Mouse (Mus musculus): ENCODE data around the gene Ggps1.
"Not testable (repeated sequence)": the region's sequence is repeated elsewhere in the genome, so short reads cannot be mapped to it uniquely, and the experiment has no call there.

Ggps1 gene

GRCm38 (mm10) chr13:14035875-14036630 is 27.2 kb downstream of the Ggps1 start:
- DNase-seq = no peak

GRCm38 (mm10) chr13:14035352-14035751 is 27.9 kb downstream of the Ggps1 start:
- DNase-seq = not testable (repeated sequence)

GRCm38 (mm10) chr13:14034073-14034348 is 29.3 kb downstream of the Ggps1 start:
- DNase-seq = no peak

GRCm38 (mm10) chr13:14033309-14034072 is 29.8 kb downstream of the Ggps1 start:
- no peak for DNase-seq

DNA sequence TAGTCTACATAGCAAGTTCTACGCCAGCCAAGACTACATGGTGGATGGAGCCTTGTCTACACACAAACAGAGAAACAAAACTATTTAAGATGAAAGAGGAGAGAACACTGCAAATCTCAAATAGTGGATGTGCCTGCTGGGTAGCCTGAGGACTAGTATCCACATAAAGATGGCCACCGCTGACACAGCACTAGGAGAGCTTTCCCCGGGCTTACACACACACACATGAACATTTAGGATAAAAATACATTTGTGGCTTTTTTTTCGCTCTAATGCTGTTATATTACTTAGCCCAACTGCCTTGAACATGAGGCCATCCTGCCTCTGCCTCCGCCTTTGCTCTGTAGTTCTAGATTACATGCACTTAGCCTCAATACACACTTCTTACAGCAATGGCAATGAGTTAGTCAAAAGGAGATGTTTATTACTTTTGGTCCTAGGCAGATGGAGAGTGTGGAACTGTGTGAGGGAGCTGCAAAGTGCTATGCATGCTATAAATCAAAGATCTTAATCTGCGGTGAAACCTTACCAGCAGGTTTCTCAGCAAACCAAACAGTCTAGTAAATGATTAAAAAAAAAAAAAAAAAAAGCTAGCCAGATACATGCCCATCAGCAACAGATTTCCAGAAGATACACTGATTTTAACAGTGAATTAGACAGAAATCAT is 37.0 kb downstream of the Ggps1 start:
- DNase-seq = no peak

DNA sequence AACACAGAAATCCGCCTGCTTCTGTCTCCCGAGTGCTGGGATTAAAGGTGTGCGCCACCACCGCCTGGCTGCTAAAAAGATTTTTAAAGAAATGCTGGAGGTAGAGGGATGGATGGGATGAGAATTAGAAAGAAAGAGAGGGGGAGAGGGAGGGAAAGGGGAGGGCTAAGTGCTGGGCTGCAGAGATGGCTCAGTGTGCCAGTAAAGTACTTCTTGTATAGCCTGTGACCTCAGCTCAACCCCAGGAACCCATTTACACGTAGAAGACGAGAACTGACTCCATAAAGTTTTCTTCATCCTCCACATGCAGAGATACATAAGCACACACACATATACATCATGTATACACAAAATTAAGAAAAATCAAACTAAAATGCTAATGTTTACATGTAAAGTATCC is 37.7 kb downstream of the Ggps1 start:
- DNase-seq = no peak

DNA sequence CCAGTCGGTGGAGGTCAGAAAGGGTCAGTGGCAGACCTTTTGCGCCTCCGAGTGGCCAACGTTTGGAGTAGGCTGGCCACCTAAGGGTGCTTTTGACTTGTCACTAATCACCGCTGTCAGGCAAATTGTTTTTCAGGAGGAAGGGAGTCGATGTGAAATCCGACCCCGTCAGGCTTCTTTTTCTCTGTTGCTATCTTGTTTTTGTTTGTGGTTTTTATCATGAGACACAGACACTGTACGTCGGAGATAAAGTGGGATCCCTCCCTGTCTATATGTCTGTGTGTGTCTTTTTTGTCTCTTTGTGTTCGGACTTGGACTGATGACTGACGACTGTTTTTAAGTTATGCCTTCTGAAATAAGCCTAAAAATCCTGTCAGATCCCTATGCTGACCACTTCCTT is 41.9 kb downstream of the Ggps1 start:
- not testable (repeated sequence) for DNase-seq

DNA sequence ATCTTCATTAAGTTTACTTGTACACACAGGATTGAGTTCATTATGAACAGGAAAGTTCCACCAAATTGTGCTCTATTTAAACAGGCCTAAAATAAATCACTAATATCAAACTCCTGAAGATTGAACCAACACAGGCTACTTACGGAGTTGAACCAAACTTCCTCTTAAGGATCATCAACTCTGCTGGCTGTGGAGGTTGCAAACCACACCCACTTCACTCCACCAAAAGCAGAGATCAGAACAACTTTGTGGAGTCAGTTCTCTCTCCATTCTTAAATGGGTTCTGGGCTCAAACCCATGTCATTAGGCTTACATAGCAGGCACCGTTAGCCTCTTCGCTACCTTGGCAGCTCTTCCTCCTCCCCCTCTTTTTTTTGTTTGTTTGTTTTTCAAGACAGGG is 44.4 kb downstream of the Ggps1 start:
- no peak for DNase-seq

DNA sequence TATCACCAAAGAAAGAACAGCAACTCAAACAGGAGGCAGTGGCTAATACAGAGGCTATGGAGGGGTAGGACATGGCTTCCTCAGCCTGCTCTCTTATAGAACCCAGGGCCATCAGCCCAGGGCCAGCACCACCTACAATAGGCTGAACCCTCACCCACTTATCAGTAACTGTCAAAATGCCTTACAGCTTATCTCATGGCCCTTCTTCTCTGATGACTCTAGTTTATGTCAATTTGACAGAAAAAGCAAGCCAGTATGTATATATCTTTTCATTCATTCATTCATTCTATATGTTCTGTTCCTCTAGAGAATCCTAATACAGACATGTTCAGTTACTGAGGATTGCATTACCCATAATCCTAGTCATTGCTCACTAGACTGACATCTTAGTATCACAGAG is 45.0 kb downstream of the Ggps1 start:
- DNase-seq = no peak

DNA sequence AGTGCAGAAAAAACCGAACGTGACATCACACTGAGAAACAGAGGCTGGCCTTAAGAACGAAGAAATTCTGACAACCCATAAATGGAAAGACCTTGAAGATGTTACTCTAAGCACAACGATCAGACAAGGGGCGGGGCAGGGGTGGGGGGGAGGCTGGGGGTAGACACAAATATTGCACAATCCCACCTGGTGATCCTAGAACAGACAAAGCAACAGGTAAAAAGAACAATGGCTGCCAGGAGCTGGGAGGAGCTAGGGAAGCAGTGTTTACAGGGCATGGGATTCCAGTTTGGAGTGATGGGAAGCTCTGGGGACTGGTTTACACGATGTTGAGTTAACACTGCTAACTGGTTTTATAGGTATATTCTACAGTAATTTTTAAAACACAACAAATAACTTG is 47.7 kb downstream of the Ggps1 start:
- no peak for DNase-seq

DNA sequence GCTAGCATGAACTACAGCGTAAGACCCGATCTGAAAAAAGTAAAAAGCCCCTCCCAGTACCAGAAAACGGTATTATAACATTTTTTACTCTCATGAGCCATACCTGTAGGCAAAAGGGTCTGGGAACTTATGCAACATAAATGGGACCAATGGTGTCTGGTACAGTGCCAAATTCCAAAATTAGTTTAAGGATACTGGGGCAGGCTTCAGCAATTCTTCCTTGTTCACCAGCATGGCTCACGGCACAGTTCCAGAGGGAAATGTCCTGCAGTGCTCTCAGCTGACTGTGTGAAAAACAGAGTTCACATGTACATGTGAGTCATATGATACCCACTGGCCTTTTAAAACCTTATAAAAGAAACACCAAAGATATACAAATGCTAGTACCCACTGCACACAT is 48.7 kb downstream of the Ggps1 start:
- peak; percentile 33 to 51 for DNase-seq

- peak; percentile 24 to 49 for DNase-seq
These were observed 49.3 kb downstream of the Ggps1 start for GRCm38 (mm10) chr13:14014001-14014400.

DNA sequence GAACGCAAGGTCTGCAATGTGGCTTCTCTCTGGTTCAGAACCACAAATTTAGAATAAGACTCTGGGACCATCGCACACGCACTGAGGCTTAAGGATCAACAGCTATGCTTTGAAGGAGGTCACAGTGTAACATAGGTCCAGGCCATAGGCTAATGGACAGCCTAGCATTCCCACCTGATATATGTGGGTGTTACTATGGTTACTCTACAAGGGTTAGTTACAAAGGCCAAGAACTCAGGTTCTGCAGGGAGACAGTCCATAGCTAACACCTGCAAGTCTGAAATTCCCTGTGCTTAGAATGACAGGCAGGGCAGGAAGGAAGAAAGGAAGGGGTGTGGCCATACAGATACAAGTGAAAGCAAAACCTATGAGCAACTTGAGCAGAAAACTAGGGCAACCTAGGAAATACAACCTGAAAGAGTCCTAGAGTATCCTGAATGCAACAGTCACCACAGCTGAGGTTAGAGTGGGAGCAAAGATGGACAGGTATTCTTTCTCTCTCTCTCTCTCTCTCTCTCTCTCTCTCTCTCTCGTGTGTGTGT is 51.8 kb downstream of the Ggps1 start:
- DNase-seq = no peak

GRCm38 (mm10) chr13:14006056-14006455 is 57.2 kb downstream of the Ggps1 start:
- no peak for DNase-seq

DNA sequence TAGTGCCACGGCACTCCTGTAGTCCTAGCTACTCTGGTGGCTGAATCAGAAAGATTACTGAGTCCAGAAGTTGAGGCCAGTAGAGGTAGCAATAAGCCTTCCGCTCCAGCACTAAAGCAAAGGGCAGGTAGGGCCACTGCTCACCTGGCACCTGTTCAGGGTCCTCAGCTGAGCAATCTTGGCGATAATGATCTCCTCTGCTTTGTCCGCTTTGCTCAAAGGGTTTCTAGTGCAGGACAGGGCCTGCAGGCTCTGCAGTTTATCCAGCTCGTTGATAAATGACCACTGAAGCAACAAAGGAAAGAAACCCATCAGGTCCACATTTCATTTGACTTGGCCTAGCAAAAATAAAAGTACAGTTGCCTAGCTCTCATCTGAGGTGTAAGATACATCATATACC is 58.3 kb downstream of the Ggps1 start:
- DNase-seq = no peak

GRCm38 (mm10) chr13:14004086-14004485 is 59.2 kb downstream of the Ggps1 start:
- DNase-seq = peak in 1 of 2 experiments; percentile 20

DNA sequence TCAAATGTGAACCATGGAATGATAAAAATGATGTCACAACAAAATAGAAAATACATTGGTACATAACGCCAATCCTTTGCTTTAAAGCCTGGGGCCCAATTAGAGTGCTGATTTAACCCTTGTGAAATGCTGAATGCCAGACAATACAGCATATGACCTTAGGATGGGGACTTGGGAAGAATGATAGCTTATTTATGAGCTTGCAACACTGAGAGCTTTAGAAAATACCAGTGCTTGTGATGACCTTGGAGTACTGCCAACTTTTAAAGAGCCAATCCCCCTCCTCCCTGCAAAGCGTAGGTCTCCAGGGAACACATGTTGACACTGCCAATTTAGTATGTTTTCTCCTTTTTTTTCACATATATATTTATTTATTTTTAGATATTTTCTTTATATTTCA is 60.6 kb downstream of the Ggps1 start:
- DNase-seq = no peak

All from cerebellum, postnatal 14 days (tissue).